Mouse (Mus musculus): ENCODE results near the gene Nthl1. TPM values are rescaled to one million over a fixed set of nuclear protein-coding genes. Genes with fewer than 3 reads are reported as not detected.

The Nthl1 gene
- total and polyA plus RNA-seq, 2 experiments from 2014 or later, result 8.6 to 10.1 TPM

DNA sequence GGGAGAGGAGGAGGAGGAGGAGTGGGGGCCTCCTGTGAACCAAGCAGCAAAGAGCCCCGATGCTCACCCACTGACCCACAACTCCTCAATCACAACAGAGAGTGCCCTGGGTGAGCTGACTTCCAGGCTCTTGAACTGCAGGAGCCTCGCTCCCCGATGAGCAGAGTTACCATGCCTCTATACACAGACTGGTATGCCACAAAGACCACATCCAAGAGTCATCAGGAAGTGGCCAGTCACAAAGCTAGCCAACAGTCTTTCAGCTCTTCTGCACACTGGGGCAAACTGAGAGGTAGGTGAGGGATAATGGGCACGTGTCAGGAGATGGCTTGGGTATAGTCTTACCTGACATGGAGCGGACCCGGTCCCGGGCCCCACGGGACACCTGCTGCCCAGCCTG lies 28.5 kb upstream of the Nthl1 start:
- Histone ChIP-seq H3K36me3 (ENCODE audit: insufficient read depth) (peaks cover 94% of the 10 kb centered on the region), H3K27me3 (ENCODE audit: insufficient read depth, low read length) (no peaks in the 10 kb centered on the region), H3K27ac (ENCODE audit: low read depth, low read length) (no peak overlapping the region), H3K4me2 (ENCODE audit: low read depth) (no peak overlapping the region), H3K4me3 (ENCODE audit: low read depth, low read length) (no peak overlapping the region), H3K9me3 (ENCODE audit: low read length) (no peaks in the 10 kb centered on the region), H3K4me1 (ENCODE audit: insufficient read depth) (no peaks in the 10 kb centered on the region), H3K9ac (no peak overlapping the region)
- no peak for ATAC-seq
- TF ChIP-seq CTCF (IDR thresholded peaks at IDR 0.05; ENCODE audit: low read depth), result no peak
- DNase-seq, result no peak
- 89% methylated on average over 8 of the region's 8 CpGs for WGBS

DNA sequence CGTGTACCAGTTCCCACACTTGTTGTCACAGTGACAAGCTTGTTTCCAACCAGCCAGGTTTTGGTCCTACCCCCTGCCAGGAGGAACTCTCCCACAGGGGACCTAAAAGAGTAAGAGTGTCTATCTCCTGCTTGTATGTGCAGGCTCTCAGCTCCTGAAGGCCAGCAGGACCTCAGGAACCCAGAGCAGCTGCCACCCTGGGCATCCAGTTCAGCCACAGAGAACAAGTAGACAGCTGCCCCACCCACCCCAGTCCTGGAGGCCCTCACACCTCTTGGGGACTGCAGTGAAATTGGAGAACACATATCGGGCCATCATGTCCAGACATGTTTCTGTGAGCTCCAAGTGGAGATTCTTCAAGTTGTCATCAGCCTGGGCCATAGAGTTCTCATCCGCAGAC lies 27.9 kb upstream of the Nthl1 start:
- 90% methylated on average over 3 of the region's 3 CpGs for WGBS
- peaks cover 90% of the 10 kb centered on the region for H3K36me3 ChIP-seq (ENCODE audit: insufficient read depth)
- DNase-seq, result no peak

DNA sequence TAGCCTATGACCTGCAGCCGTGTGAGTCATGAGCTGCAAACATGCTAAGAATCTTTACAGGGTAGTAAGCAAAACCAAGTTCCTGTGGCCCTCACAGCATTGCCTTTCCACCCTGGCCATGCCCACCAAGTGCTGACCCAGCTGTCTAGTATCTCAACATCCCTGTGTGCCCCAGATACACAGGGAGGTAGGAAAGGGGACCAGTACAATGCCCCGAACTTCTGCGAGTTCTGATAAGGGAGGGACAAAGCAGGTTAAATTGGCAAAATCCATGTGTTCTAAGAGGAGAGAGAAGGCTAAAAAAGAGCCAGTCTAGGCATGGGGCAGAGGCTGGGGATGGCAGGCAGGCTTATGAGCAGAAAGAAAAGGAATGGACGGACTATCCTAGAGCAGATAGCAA lies 24.1 kb upstream of the Nthl1 start:
- H3K4me1 ChIP-seq (ENCODE audit: insufficient read depth), result no peaks in the 10 kb centered on the region
- no peak overlapping the region for H3K4me3 ChIP-seq (ENCODE audit: low read depth, low read length)
- no peak for TF ChIP-seq CTCF (IDR thresholded peaks at IDR 0.05; ENCODE audit: low read depth)
- H3K9me3 ChIP-seq (ENCODE audit: low read length), result no peaks in the 10 kb centered on the region
- ATAC-seq (no peak), DNase-seq (no peak)
- 92% methylated on average over 4 of the region's 4 CpGs for WGBS
- H3K36me3 ChIP-seq (ENCODE audit: insufficient read depth), result peaks cover 69% of the 10 kb centered on the region
- H3K9ac ChIP-seq, result no peak overlapping the region
- no peak overlapping the region for H3K4me2 ChIP-seq (ENCODE audit: low read depth)
- no peaks in the 10 kb centered on the region for H3K27me3 ChIP-seq (ENCODE audit: insufficient read depth, low read length)
- no peak overlapping the region for H3K27ac ChIP-seq (ENCODE audit: low read depth, low read length)

More for the DNA sequence above, 27.9 kb upstream of the Nthl1 start:
- no peak overlapping the region for H3K27ac ChIP-seq (ENCODE audit: low read depth, low read length)
- TF ChIP-seq CTCF (IDR thresholded peaks at IDR 0.05; ENCODE audit: low read depth), result no peak
- H3K4me1 ChIP-seq (ENCODE audit: insufficient read depth), result no peaks in the 10 kb centered on the region
- no peak for ATAC-seq
- no peaks in the 10 kb centered on the region for H3K27me3 ChIP-seq (ENCODE audit: insufficient read depth, low read length)
- H3K9me3 ChIP-seq (ENCODE audit: low read length), result no peaks in the 10 kb centered on the region
- no peak overlapping the region for H3K9ac ChIP-seq
- no peak overlapping the region for H3K4me3 ChIP-seq (ENCODE audit: low read depth, low read length)
- no peak overlapping the region for H3K4me2 ChIP-seq (ENCODE audit: low read depth)

DNA sequence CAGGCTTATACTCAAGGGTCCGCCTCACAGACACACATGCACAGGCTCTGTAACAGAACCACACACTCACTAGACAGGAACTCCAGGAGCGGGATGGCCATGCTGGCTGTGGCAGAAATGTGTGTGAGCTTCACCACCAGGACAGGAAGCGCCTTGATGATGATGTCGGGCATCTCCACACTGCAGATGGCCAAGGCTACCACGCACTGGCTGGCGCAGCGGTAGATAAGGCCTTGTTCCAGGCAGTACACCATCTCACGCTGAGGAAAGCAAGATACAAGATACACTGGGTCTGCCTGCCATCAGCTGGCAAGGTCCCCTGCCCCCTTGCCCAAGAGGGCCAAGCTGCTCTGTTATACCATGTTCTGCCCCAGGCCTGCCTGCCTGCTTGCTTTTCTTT lies 23.6 kb upstream of the Nthl1 start:
- 98% methylated on average over 8 of the region's 8 CpGs for WGBS
- no peak for DNase-seq
- no peaks in the 10 kb centered on the region for H3K9me3 ChIP-seq (ENCODE audit: low read length)
- no peaks in the 10 kb centered on the region for H3K4me1 ChIP-seq (ENCODE audit: insufficient read depth)
- no peak overlapping the region for H3K9ac ChIP-seq
- peaks cover 73% of the 10 kb centered on the region for H3K36me3 ChIP-seq (ENCODE audit: insufficient read depth)
- no peaks in the 10 kb centered on the region for H3K27me3 ChIP-seq (ENCODE audit: insufficient read depth, low read length)
- TF ChIP-seq CTCF (IDR thresholded peaks at IDR 0.05; ENCODE audit: low read depth), result no peak
- H3K27ac ChIP-seq (ENCODE audit: low read depth, low read length), result no peak overlapping the region
- H3K4me2 ChIP-seq (ENCODE audit: low read depth), result no peak overlapping the region
- ATAC-seq, result no peak
- H3K4me3 ChIP-seq (ENCODE audit: low read depth, low read length), result no peak overlapping the region

DNA sequence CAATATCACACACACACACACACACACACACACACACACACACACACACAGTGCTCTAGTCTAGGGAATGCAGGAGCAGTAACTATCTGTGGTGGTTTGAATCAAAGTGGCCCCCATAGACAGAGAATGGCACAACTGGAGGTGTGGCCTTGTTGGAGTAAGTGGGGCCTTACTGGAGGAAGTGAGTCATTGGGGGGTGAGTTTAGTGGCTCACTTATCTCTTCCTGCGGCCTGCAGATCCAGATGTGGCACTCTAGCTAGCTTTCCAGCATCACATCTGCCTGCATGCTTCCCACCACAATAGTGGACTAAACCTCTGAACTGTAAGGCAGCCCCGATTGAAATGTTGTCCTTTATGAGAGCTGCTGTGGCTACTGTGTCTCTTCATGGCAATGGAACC lies 21.8 kb upstream of the Nthl1 start:
- H3K4me1 ChIP-seq (ENCODE audit: insufficient read depth), result no peaks in the 10 kb centered on the region
- DNase-seq, result no peak

DNA sequence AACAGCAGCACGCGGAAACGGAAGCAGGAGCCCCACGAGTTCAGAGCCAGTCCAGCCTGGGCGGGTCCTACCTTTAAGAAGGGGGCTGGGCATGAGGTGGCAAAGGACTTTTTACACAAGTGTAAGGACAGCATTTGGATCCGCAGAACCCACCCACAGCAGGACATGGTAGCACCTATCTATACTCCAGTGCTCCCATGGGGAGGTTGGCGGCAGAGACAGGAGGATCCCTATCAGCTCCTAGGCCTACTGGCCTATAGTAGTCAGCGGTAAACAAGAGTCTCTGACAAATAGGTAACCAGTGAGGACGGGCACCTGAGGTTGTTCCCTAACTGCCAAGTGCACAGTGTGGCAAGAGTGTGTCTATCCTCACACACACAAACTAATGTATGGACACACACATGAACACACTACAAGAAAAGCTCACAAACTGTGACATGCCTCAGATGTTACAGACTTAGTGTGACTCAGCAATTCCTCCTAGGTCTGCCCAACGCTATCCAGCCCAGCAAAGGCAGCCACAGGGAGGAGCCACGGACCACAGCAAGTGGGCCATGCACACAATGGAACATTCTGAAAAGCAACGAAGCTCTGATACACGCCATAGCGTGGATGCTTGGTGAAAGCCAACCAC lies 14.8 kb upstream of the Nthl1 start:
- DNase-seq (no peak), ATAC-seq (no peak)
- Histone ChIP-seq H3K9me3 (ENCODE audit: low read length) (no peaks in the 10 kb centered on the region), H3K9ac (no peak overlapping the region), H3K27me3 (ENCODE audit: insufficient read depth, low read length) (no peaks in the 10 kb centered on the region), H3K27ac (ENCODE audit: low read depth, low read length) (no peak overlapping the region), H3K4me1 (ENCODE audit: insufficient read depth) (no peaks in the 10 kb centered on the region), H3K4me3 (ENCODE audit: low read depth, low read length) (no peak overlapping the region), H3K4me2 (ENCODE audit: low read depth) (no peak overlapping the region), H3K36me3 (ENCODE audit: insufficient read depth) (peaks cover 93% of the 10 kb centered on the region)
- TF ChIP-seq CTCF (IDR thresholded peaks at IDR 0.05; ENCODE audit: low read depth), result no peak
- 87% methylated on average over 14 of the region's 14 CpGs for WGBS

More for the DNA sequence above, 21.8 kb upstream of the Nthl1 start:
- Histone ChIP-seq H3K27me3 (ENCODE audit: insufficient read depth, low read length) (no peaks in the 10 kb centered on the region), H3K9ac (no peak overlapping the region), H3K4me3 (ENCODE audit: low read depth, low read length) (no peak overlapping the region), H3K4me2 (ENCODE audit: low read depth) (no peak overlapping the region), H3K9me3 (ENCODE audit: low read length) (no peaks in the 10 kb centered on the region), H3K36me3 (ENCODE audit: insufficient read depth) (peaks cover 73% of the 10 kb centered on the region), H3K27ac (ENCODE audit: low read depth, low read length) (no peak overlapping the region)
- WGBS, result 91% methylated on average over 2 of the region's 2 CpGs
- no peak for ATAC-seq
- no peak for TF ChIP-seq CTCF (IDR thresholded peaks at IDR 0.05; ENCODE audit: low read depth)

DNA sequence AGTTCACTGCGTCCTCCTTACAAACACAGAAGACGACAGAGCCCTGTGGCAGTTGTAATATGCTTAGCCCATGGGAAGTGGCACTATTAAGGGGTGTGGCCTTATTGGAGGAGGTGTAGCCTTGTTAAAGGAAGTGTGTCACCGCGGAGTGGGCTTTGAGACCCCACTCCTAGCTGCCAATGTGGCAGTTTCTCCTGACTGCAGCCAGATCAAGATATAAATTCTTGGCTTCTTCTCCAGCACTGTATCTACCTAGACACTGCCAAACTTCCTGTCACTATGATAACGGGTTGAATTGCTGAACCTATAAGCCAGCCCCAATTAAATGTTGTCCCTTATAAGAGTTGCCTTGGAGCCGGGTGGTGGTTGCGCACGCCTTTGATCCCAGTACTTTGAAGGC lies 7.0 kb upstream of the Nthl1 start:
- TF ChIP-seq CTCF (IDR thresholded peaks at IDR 0.05; ENCODE audit: low read depth), result no peak
- Histone ChIP-seq H3K27me3 (ENCODE audit: insufficient read depth, low read length) (no peaks in the 10 kb centered on the region), H3K4me3 (ENCODE audit: low read depth, low read length) (no peak overlapping the region), H3K27ac (ENCODE audit: low read depth, low read length) (no peak overlapping the region), H3K4me2 (ENCODE audit: low read depth) (no peak overlapping the region), H3K9me3 (ENCODE audit: low read length) (no peaks in the 10 kb centered on the region), H3K36me3 (ENCODE audit: insufficient read depth) (peaks cover 98% of the 10 kb centered on the region), H3K9ac (no peak overlapping the region), H3K4me1 (ENCODE audit: insufficient read depth) (no peaks in the 10 kb centered on the region)
- ATAC-seq (no peak), DNase-seq (no peak)
- 94% methylated on average over 8 of the region's 8 CpGs for WGBS
